Mouse (Mus musculus): Measurements from ENCODE around the gene Scaf1. TPM values are rescaled to one million over a fixed set of nuclear protein-coding genes. Genes with fewer than 3 reads are reported as not detected.

Scaf1 gene
- polyA plus RNA-seq, 1 experiment from 2014 or later: 24.5 TPM

DNA sequence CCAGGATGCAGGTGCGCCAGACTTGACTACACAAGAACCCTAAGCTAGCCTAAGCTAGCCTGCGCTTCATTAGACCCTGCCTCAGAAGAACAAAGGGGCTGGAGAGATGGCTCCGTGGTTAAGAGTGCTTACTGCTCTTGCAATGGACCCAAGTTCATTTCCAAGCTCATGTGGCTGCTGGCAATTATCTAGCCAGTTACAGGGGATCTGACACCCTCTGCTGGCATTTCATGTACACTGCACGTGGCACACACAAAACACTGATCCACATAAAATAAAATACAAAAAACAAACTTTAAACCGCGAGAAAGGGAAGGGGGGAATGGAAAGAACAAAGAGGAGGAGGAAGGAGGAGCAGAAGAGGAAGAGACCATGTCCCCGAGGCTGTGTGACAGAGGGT lies 58.0 kb downstream of the Scaf1 start:
- H3K4me1 ChIP-seq (ENCODE audit: control insufficient read depth, insufficient read depth, low read length): no peaks in the 10 kb centered on the region
- H3K4me3 ChIP-seq (replicated peaks; ENCODE audit: low read length): no peak overlapping the region
- H3K4me2 ChIP-seq (ENCODE audit: low read depth, low read length): no peak overlapping the region
- no peak overlapping the region for H3K9ac ChIP-seq (ENCODE audit: low read length)
- 50% methylated on average over 7 of the region's 7 CpGs for WGBS
- no peak overlapping the region for H3K27ac ChIP-seq (ENCODE audit: low read length)
- peaks cover 3% of the 10 kb centered on the region; the same call in 1 of the 2 replicates for H3K36me3 ChIP-seq (ENCODE audit: control insufficient read depth, insufficient read depth, low read length)
- no peaks in the 10 kb centered on the region for H3K27me3 ChIP-seq (ENCODE audit: control insufficient read depth, insufficient read depth, low read length)
- ATAC-seq (ENCODE audit: insufficient read depth, low FRiP score): no peak
- H3K9me3 ChIP-seq (replicated peaks; ENCODE audit: control insufficient read depth, low read length): no peaks in the 10 kb centered on the region

DNA sequence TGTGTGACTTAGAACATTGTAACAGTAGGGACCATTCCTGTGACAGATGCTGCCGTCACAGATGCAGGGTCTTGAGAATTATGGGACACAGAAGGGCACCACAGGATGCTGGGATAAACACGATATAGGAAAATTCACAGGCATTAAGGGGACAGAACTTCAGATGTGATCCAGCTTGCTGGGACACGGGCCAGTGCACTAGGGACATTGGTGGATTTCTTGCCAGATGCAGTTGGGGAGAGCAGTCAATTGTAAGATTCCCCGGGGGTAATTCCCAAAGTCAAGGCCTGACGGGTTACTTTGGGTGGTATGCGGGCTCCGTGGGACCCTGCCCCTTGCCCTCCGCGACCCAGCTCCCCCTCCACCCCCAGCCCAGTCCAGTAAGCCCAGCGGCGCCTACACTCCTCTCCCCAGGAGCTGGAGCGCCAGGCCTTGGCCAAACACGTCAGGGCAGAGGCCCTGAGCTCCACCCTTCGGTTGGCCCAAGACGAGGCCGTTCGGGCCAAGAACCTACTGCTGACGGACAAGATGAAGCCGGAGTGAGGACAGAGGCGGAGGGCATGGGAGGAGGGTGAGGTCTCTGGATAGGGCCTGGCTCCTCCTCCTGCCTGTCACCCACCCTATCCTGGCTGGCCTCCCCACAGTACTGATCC lies 58.9 kb downstream of the Scaf1 start:
- Histone ChIP-seq H3K27me3 (ENCODE audit: control insufficient read depth, insufficient read depth, low read length) (no peaks in the 10 kb centered on the region), H3K4me3 (replicated peaks; ENCODE audit: low read length) (no peak overlapping the region), H3K9me3 (replicated peaks; ENCODE audit: control insufficient read depth, low read length) (no peaks in the 10 kb centered on the region), H3K27ac (ENCODE audit: low read length) (no peak overlapping the region), H3K4me2 (ENCODE audit: low read depth, low read length) (no peak overlapping the region), H3K9ac (ENCODE audit: low read length) (peak overlapping the region; percentile 51; the same call in 1 of the 2 replicates), H3K36me3 (ENCODE audit: control insufficient read depth, insufficient read depth, low read length) (peaks cover 3% of the 10 kb centered on the region; the same call in 1 of the 2 replicates), H3K4me1 (ENCODE audit: control insufficient read depth, insufficient read depth, low read length) (0 out of 2 replicates have a peak, but pooled peaks cover 3% of the 10 kb centered on the region)
- no peak; the same call in 1 of the 2 replicates for ATAC-seq (ENCODE audit: insufficient read depth, low FRiP score)
- WGBS: 66% methylated on average over 20 of the region's 20 CpGs

DNA sequence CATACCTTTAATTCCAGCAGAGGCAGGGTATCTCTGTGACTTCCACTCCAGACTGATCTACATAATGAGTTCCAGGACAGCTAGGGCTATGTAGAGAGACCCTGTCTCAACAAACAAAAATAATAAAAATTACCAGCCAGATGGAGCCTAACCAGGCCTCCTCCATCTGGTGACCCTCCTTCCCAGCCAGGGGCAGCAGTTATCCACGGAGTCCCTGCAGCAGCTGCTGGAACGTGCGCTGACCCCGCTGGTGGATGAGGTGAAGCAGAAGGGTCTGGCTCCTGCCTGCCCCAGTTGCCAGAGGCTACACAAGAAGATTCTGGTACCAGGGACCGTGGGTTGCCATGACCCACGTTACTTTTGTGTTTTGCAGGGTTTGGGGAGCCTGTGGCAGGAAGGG lies 59.9 kb downstream of the Scaf1 start:
- Histone ChIP-seq H3K9ac (ENCODE audit: low read length) (no peak overlapping the region), H3K4me2 (ENCODE audit: low read depth, low read length) (no peak overlapping the region), H3K4me1 (ENCODE audit: control insufficient read depth, insufficient read depth, low read length) (peaks cover 7% of the 10 kb centered on the region), H3K27me3 (ENCODE audit: control insufficient read depth, insufficient read depth, low read length) (peaks cover 5% of the 10 kb centered on the region; the same call in 1 of the 2 replicates), H3K27ac (ENCODE audit: low read length) (no peak overlapping the region), H3K4me3 (replicated peaks; ENCODE audit: low read length) (no peak overlapping the region), H3K36me3 (ENCODE audit: control insufficient read depth, insufficient read depth, low read length) (peaks cover 3% of the 10 kb centered on the region; the same call in 1 of the 2 replicates), H3K9me3 (replicated peaks; ENCODE audit: control insufficient read depth, low read length) (no peaks in the 10 kb centered on the region)
- WGBS: 61% methylated on average over 6 of the region's 6 CpGs
- ATAC-seq (ENCODE audit: insufficient read depth, low FRiP score): no peak

DNA sequence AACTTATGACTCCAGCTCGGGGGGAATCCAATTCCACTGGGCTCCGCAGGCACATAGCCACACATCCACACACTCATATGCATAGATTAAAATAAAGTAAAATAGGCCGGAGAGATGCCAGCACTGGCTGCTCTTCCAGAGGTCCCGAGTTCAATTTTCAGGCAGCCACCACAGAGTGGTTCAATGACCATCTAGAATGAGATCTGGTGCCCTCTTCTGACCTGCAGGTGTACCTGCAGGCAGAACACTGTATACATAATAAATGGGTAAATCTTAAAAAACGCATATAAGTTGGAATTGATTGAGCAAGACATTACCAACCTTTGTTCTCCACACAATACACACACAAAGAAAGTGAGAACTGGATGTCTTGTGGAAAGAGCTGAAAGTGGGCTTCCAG lies 60.5 kb downstream of the Scaf1 start:
- no peak for ATAC-seq (ENCODE audit: insufficient read depth, low FRiP score)
- H3K4me3 ChIP-seq (replicated peaks; ENCODE audit: low read length): no peak overlapping the region

DNA sequence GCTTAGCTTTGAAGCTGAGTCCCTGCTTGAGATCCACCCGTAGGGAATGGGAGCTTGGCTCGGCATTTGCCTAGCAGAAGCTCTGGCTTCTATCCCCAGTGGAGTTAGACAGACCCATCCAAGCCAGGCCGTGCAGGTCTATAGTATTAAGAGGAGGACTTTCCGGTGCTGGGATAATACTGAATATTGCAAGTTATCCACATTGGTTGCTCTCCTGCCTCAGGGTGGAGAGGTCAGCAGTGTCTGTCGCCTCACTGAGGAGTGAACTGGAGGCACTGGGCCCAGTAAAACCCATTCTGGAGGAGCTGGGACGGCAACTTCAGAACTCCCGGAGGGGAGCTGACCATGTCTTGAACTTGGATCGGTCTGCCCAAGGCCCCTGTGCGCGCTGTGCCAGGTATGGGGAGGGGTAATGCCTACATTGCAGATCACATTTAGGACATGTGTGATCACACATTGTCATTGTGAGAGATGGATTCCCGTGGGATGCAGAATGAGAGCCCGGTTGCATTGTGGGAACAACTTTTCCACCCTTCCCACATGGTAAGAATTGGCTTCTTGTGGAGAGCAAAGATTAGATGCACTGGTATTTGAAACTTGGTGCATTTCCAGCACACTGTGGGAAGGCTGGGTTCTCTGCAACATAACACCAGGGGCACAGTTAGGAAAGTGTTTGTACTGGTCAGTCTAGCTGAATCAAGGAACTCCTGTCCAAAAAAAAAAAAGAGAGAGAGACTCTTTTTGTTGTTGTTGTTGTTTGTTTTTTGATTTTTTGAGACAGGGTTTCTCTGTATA lies 61.9 kb downstream of the Scaf1 start:
- peaks cover 7% of the 10 kb centered on the region for H3K4me1 ChIP-seq (ENCODE audit: control insufficient read depth, insufficient read depth, low read length)
- no peak for ATAC-seq (ENCODE audit: insufficient read depth, low FRiP score)
- H3K4me2 ChIP-seq (ENCODE audit: low read depth, low read length): no peak overlapping the region
- no peaks in the 10 kb centered on the region for H3K9me3 ChIP-seq (replicated peaks; ENCODE audit: control insufficient read depth, low read length)
- no peaks in the 10 kb centered on the region for H3K36me3 ChIP-seq (ENCODE audit: control insufficient read depth, insufficient read depth, low read length)
- 87% methylated on average over 12 of the region's 12 CpGs for WGBS
- H3K27me3 ChIP-seq (ENCODE audit: control insufficient read depth, insufficient read depth, low read length): peaks cover 17% of the 10 kb centered on the region; the same call in 1 of the 2 replicates
- H3K9ac ChIP-seq (ENCODE audit: low read length): no peak overlapping the region
- no peak overlapping the region for H3K4me3 ChIP-seq (replicated peaks; ENCODE audit: low read length)
- no peak overlapping the region for H3K27ac ChIP-seq (ENCODE audit: low read length)

More for the DNA sequence above, 60.5 kb downstream of the Scaf1 start:
- Histone ChIP-seq H3K4me2 (ENCODE audit: low read depth, low read length) (no peak overlapping the region), H3K27ac (ENCODE audit: low read length) (no peak overlapping the region), H3K4me1 (ENCODE audit: control insufficient read depth, insufficient read depth, low read length) (peaks cover 7% of the 10 kb centered on the region), H3K9me3 (replicated peaks; ENCODE audit: control insufficient read depth, low read length) (no peaks in the 10 kb centered on the region), H3K9ac (ENCODE audit: low read length) (no peak overlapping the region), H3K27me3 (ENCODE audit: control insufficient read depth, insufficient read depth, low read length) (peaks cover 11% of the 10 kb centered on the region; the same call in 1 of the 2 replicates), H3K36me3 (ENCODE audit: control insufficient read depth, insufficient read depth, low read length) (no peaks in the 10 kb centered on the region)
- 52% methylated on average over 5 of the region's 5 CpGs for WGBS

DNA sequence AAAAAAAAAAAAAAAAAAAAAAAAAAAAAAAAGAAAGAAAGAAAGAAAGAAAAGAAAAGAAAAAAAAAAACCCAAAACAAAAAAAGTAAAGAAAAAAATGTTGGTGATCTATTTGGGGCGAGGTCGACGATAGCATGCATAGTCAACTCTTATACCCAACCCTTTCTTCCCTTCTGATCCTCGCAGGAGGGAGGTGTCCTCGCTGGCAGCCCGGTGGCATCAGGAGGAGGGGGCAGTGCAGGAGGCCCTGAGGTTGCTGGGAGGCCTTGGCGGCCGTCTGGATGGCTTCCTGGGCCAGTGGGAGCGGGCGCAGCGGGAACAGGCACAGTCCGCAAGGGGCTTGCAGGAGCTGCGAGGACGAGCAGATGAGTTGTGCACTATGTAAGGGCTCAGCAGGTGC lies 62.6 kb downstream of the Scaf1 start:
- 65% methylated on average over 14 of the region's 14 CpGs for WGBS
- Histone ChIP-seq H3K9me3 (replicated peaks; ENCODE audit: control insufficient read depth, low read length) (no peaks in the 10 kb centered on the region), H3K27ac (ENCODE audit: low read length) (no peak overlapping the region), H3K9ac (ENCODE audit: low read length) (no peak overlapping the region), H3K27me3 (ENCODE audit: control insufficient read depth, insufficient read depth, low read length) (peaks cover 17% of the 10 kb centered on the region; the same call in 1 of the 2 replicates), H3K36me3 (ENCODE audit: control insufficient read depth, insufficient read depth, low read length) (no peaks in the 10 kb centered on the region), H3K4me1 (ENCODE audit: control insufficient read depth, insufficient read depth, low read length) (peaks cover 7% of the 10 kb centered on the region), H3K4me2 (ENCODE audit: low read depth, low read length) (no peak overlapping the region), H3K4me3 (replicated peaks; ENCODE audit: low read length) (no peak overlapping the region)
- no peak for ATAC-seq (ENCODE audit: insufficient read depth, low FRiP score)

Small RNAs within 50 kb of the gene (microRNA-seq; reads per million reads assigned to microRNA genes)
- gene Mir7054: 0.83 reads per million

Other genes starting within 250 kb of the Scaf1 start
- gene Nup62, start 200.3 kb downstream of the Scaf1 start, polyA plus RNA-seq (2015; fragmentation: Nextera tagmentation; extraction: Ambion mirVana): 73.8 and 83.1 TPM in 2 replicates
- gene Il4i1, start 200.0 kb downstream of the Scaf1 start, polyA plus RNA-seq (2015; fragmentation: Nextera tagmentation; extraction: Ambion mirVana): 0.88 and 1.3 TPM in 2 replicates
- 3.8 and 4.6 TPM in 2 replicates for gene Atf5, start 199.7 kb downstream of the Scaf1 start, polyA plus RNA-seq (2015; fragmentation: Nextera tagmentation; extraction: Ambion mirVana)
- gene Akt1s1, start 167.4 kb downstream of the Scaf1 start, polyA plus RNA-seq (2015; fragmentation: Nextera tagmentation; extraction: Ambion mirVana): 73.5 and 83.1 TPM in 2 replicates
- 71.7 and 74.1 TPM in 2 replicates for gene Tbc1d17, start 167.3 kb downstream of the Scaf1 start, polyA plus RNA-seq (2015; fragmentation: Nextera tagmentation; extraction: Ambion mirVana)
- gene Pnkp, start 159.2 kb downstream of the Scaf1 start, polyA plus RNA-seq (2015; fragmentation: Nextera tagmentation; extraction: Ambion mirVana): 32.6 and 34.8 TPM in 2 replicates
- gene Ptov1, start 146.6 kb downstream of the Scaf1 start, polyA plus RNA-seq (2015; fragmentation: Nextera tagmentation; extraction: Ambion mirVana): 150 and 156 TPM in 2 replicates
- 89.9 and 94.0 TPM in 2 replicates for gene Med25, start 123.7 kb downstream of the Scaf1 start, polyA plus RNA-seq (2015; fragmentation: Nextera tagmentation; extraction: Ambion mirVana)
- 23.1 and 24.7 TPM in 2 replicates for gene Fuz, start 120.3 kb downstream of the Scaf1 start, polyA plus RNA-seq (2015; fragmentation: Nextera tagmentation; extraction: Ambion mirVana)
- gene Ap2a1, start 86.9 kb downstream of the Scaf1 start, polyA plus RNA-seq (2015; fragmentation: Nextera tagmentation; extraction: Ambion mirVana): 52.6 and 55.6 TPM in 2 replicates
- gene Tsks, start 73.2 kb downstream of the Scaf1 start, polyA plus RNA-seq (2015; fragmentation: Nextera tagmentation; extraction: Ambion mirVana): 0.06 TPM in 1 of 2 replicates, not detected in the other
- 19.9 and 23.4 TPM in 2 replicates for gene Cpt1c, start 41.5 kb downstream of the Scaf1 start, polyA plus RNA-seq (2015; fragmentation: Nextera tagmentation; extraction: Ambion mirVana)
- gene Prmt1, start 29.8 kb downstream of the Scaf1 start, polyA plus RNA-seq (2015; fragmentation: Nextera tagmentation; extraction: Ambion mirVana): 302 and 324 TPM in 2 replicates
- gene Irf3, start 18.7 kb downstream of the Scaf1 start, polyA plus RNA-seq (2015; fragmentation: Nextera tagmentation; extraction: Ambion mirVana): 96.2 and 96.4 TPM in 2 replicates
- 43.8 and 45.8 TPM in 2 replicates for gene Bcl2l12, start 17.7 kb downstream of the Scaf1 start, polyA plus RNA-seq (2015; fragmentation: Nextera tagmentation; extraction: Ambion mirVana)
- 63.6 and 68.0 TPM in 2 replicates for gene Rras, start 1.6 kb upstream of the Scaf1 start, polyA plus RNA-seq (2015; fragmentation: Nextera tagmentation; extraction: Ambion mirVana)
- 8.3 and 8.7 TPM in 2 replicates for gene Prr12, start 36.5 kb upstream of the Scaf1 start, polyA plus RNA-seq (2015; fragmentation: Nextera tagmentation; extraction: Ambion mirVana)
- gene Nosip, start 46.1 kb upstream of the Scaf1 start, polyA plus RNA-seq (2015; fragmentation: Nextera tagmentation; extraction: Ambion mirVana): 55.7 TPM in 2 replicates
- 24.7 and 27.4 TPM in 2 replicates for gene Prrg2, start 46.3 kb upstream of the Scaf1 start, polyA plus RNA-seq (2015; fragmentation: Nextera tagmentation; extraction: Ambion mirVana)
- gene Rcn3, start 75.9 kb upstream of the Scaf1 start, polyA plus RNA-seq (2015; fragmentation: Nextera tagmentation; extraction: Ambion mirVana): 388 and 395 TPM in 2 replicates
- 138 and 149 TPM in 2 replicates for gene Fcgrt, start 87.5 kb upstream of the Scaf1 start, polyA plus RNA-seq (2015; fragmentation: Nextera tagmentation; extraction: Ambion mirVana)
- 1,225 and 1,374 TPM in 2 replicates for gene Rps11, start 108.1 kb upstream of the Scaf1 start, polyA plus RNA-seq (2015; fragmentation: Nextera tagmentation; extraction: Ambion mirVana)
- 1,102 and 1,332 TPM in 2 replicates for gene Rpl13a, start 112.4 kb upstream of the Scaf1 start, polyA plus RNA-seq (2015; fragmentation: Nextera tagmentation; extraction: Ambion mirVana)
- not detected in 2 replicates for gene Gm45713, start 119.9 kb upstream of the Scaf1 start, polyA plus RNA-seq (2015; fragmentation: Nextera tagmentation; extraction: Ambion mirVana)
- 2.2 and 2.8 TPM in 2 replicates for gene Flt3l, start 120.1 kb upstream of the Scaf1 start, polyA plus RNA-seq (2015; fragmentation: Nextera tagmentation; extraction: Ambion mirVana)
- gene Pih1d1, start 137.9 kb upstream of the Scaf1 start, polyA plus RNA-seq (2015; fragmentation: Nextera tagmentation; extraction: Ambion mirVana): 81.0 and 81.9 TPM in 2 replicates
- gene Aldh16a1, start 138.2 kb upstream of the Scaf1 start, polyA plus RNA-seq (2015; fragmentation: Nextera tagmentation; extraction: Ambion mirVana): 39.5 and 49.2 TPM in 2 replicates
- 0.15 and 0.22 TPM in 2 replicates for gene Slc17a7, start 147.6 kb upstream of the Scaf1 start, polyA plus RNA-seq (2015; fragmentation: Nextera tagmentation; extraction: Ambion mirVana)
- not detected in 2 replicates for gene Gfy, start 163.2 kb upstream of the Scaf1 start, polyA plus RNA-seq (2015; fragmentation: Nextera tagmentation; extraction: Ambion mirVana)
- not detected in 2 replicates for gene Pth2, start 164.6 kb upstream of the Scaf1 start, polyA plus RNA-seq (2015; fragmentation: Nextera tagmentation; extraction: Ambion mirVana)
- gene Ccdc155, start 188.5 kb upstream of the Scaf1 start, polyA plus RNA-seq (2015; fragmentation: Nextera tagmentation; extraction: Ambion mirVana): 0.55 and 1.5 TPM in 2 replicates
- gene Dkkl1, start 195.8 kb upstream of the Scaf1 start, polyA plus RNA-seq (2015; fragmentation: Nextera tagmentation; extraction: Ambion mirVana): 2.1 and 4.9 TPM in 2 replicates
- 93.9 and 101 TPM in 2 replicates for gene Tead2, start 199.4 kb upstream of the Scaf1 start, polyA plus RNA-seq (2015; fragmentation: Nextera tagmentation; extraction: Ambion mirVana)
- 2.7 and 5.0 TPM in 2 replicates for gene Cd37, start 222.8 kb upstream of the Scaf1 start, polyA plus RNA-seq (2015; fragmentation: Nextera tagmentation; extraction: Ambion mirVana)
- gene Slc6a16, start 224.7 kb upstream of the Scaf1 start, polyA plus RNA-seq (2015; fragmentation: Nextera tagmentation; extraction: Ambion mirVana): not detected in 2 replicates

Data from stomach, embryonic 16.5 days (tissue).